Mouse (Mus musculus) brain, adult 2 months (tissue): Measurements from ENCODE around the gene Erf.
A peak's percentile ranks its signal among the peaks of the same experiment; 100 is the strongest.

ENCODE experiments used
- DNase-seq: peaks from one replicate; pipeline ENCODE4 v3.0.0; 2011; ENCODE audit warnings: low read depth, low spot score

The Erf gene

GRCm38 (mm10) chr7:25281166-25281733 lies 30.7 kb upstream of the Erf start:
- DNase-seq: no peak

DNA sequence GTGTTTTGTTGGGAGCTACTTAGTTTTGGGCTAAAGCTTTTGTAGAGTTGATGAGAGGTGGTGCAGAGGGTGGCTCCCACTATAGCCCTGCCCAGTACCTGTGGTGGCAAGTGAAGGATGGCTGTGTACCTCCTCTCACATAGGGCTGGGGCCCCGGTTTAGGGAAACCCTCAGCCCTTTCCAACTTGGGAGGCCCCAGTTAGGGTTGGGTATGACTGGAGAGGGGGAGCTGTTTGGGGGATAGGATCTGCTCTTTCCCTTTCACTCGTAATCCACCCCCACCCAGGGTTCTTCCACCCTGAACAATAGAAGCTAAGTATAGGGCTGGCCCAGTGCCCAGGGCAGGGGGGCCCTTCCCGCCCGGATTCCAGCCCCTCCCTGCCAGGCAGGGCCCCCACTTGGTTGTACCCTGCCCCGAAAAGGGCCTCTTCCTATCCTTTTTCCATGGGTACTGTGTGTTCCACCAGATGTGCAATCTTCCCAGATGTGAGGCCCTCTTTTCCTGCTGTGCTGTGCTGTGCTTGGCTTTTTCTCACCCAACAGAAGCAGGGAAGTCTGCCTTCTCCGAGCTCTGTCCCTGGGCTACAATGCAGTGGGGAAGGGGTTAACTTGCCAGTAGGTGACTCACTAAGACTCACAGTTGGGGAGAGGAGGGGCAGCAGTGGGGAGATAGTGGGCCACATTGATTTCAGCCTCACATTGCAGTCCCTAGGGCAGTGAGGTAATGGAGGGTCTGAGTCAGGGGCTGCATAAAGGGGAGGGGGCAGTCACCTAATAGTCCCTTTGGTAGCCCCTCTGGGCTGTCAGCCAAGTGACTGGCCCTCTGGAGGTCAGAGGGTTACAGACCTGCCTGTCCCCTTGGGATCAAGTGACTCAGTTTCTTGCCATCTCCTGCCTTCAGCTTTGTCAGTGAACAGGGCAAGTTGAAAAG lies 29.6 kb upstream of the Erf start:
- peak; percentile 79 for DNase-seq

GRCm38 (mm10) chr7:25279076-25279860 lies 28.7 kb upstream of the Erf start:
- peak; percentile 96 for DNase-seq

DNA sequence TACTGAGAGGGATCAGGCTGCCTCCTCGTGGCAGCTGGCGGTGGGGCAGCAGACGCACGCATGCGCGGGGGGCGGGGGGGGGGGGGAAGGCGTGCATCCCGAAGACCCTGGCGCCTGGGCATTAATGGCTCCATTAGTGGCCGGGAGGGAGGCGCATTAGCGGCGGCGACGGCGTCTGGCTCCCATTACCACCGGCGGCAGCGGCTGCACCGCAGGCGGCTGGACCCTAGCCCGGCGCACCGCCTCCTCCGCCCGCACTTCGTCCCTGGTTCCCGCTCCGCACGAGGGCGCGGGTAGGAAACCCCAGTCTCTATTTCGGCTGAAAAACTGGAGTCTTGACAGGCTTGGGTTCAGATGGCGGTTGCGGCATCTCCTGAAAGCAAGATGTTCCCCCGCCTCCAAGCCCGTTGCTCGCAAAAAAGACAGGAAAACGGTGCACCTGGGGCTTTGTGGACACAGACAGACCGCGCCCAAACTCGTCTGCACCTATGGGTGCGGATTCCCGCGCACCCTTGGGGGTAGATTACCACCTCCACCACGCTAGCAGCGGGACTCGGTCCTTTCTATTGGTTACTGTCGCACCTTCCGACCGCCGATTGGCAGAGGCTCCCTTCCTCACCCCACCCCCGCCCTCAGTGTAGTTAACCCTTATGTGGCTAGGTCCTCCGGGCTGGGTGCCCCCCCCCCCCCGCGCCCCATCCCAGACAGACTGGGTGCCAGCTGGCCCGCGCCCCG lies 27.9 kb upstream of the Erf start:
- DNase-seq: peak; percentile 97

GRCm38 (mm10) chr7:25277998-25278340 lies 27.4 kb upstream of the Erf start:
- DNase-seq: no peak

DNA sequence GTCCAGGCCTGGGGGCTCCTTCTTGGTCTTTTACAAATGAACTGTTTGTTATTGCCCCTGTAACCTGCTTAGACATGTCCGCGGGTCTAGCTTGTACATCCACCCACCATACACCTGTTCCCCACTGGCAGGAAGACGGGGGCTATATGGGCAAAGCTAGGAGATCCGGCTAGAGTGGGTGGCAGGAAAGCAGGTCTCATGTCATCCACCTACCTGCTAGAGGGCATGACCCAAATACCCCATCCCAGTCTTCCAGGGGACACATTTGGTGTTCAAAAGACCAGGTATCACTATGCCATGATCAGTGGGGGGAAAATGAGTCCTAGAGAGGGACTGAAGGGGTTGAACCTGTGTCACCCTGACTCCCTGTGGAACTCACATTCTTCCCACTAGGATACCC lies 26.8 kb upstream of the Erf start:
- DNase-seq: no peak

GRCm38 (mm10) chr7:25275555-25276298 lies 25.2 kb upstream of the Erf start:
- no peak for DNase-seq

DNA sequence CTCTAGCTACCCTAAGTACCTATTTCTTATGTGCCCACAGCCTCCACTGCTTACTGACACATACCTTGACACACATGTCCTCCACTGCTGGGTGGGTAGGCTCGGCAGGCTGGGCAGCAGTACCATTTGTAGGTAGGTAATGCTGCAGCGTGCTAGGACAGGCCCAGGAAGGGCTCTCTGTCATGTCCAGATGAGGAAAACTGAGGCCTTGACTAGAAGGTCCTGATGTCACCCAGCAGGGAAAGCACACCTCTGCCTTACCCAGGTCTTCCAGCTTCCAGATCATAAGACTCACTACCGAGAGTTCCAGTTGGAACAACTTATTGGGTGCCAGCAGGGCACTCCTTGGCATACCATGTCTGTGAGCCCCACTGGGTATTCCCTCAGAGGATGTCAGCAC lies 24.4 kb upstream of the Erf start:
- DNase-seq: no peak

GRCm38 (mm10) chr7:25274571-25274970 lies 24.0 kb upstream of the Erf start:
- no peak for DNase-seq

DNA sequence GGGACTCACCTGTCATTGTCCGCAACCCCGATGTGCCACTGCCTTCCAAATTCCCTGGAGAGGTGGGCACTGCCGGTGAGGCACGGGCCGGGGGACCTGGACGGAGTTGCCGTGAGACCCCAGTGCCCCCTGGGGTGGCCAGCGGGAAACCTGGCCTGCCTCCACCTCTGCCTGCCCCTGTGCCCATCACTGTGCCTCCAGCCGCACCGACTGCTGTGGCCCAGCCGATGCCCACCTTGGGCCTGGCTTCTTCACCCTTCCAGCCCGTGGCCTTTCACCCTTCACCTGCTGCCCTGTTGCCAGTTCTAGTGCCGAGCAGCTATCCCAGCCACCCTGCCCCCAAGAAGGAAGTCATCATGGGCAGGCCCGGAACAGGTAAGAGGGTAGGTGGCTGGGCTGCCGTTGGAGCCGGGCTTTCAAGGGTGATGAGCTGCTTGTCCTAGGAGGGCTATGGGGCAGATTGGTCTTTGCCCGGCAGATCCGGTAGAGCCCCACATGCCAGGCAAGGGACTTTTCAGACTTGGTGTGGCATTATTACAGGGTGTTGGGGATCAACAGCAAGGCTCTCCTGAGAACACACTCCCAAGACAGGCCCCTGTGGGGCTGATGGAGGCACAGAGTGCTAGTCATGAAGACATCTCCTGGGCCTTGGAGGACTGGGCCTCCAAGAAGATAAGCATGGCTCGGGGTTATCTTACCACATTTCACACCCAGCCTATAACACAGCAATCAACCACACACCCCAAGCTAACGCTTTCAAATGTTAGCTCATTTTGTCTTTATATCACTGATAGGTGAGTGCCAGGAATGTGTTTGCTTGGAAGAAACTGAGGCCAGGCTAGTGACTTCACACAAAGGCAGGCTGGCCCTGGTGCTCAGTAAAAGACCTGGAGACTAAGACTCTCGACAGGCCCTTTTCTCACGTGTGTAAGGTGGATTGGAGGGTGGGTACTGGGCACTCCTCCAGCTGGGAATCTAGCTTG lies 23.0 kb upstream of the Erf start:
- DNase-seq: no peak

- DNase-seq: no peak
Observed at GRCm38 (mm10) chr7:25272445-25273258, 22.1 kb upstream of the Erf start.

- DNase-seq: no peak
Observed at GRCm38 (mm10) chr7:25271651-25272444, 21.3 kb upstream of the Erf start.

- no peak for DNase-seq
Observed at GRCm38 (mm10) chr7:25270652-25271633, 20.4 kb upstream of the Erf start.

GRCm38 (mm10) chr7:25269545-25270271 lies 19.1 kb upstream of the Erf start:
- DNase-seq: peak; percentile 22

- no peak for DNase-seq
Observed at GRCm38 (mm10) chr7:25269029-25269428, 18.5 kb upstream of the Erf start.

GRCm38 (mm10) chr7:25268588-25268987 lies 18.0 kb upstream of the Erf start:
- DNase-seq: no peak
